Mouse (Mus musculus): ENCODE results near the gene Nck1.

- TF ChIP-seq GATA1 (IDR thresholded peaks at IDR 0.05; ENCODE audit: borderline replicate concordance, low read length) (no peak), FLI1 (IDR thresholded peaks at IDR 0.05; ENCODE audit: low read length) (no peak)
These were observed 25.6 kb upstream of the Nck1 start for GRCm38 (mm10) chr9:100571511-100571910.
